Mouse (Mus musculus): ENCODE data around the gene Plxna4. TPM values are rescaled to one million over a fixed set of nuclear protein-coding genes. Genes with fewer than 3 reads are reported as not detected.

Gene Plxna4
- total RNA-seq, 2 experiments from 2014 or later, result 103 to 108 TPM

DNA sequence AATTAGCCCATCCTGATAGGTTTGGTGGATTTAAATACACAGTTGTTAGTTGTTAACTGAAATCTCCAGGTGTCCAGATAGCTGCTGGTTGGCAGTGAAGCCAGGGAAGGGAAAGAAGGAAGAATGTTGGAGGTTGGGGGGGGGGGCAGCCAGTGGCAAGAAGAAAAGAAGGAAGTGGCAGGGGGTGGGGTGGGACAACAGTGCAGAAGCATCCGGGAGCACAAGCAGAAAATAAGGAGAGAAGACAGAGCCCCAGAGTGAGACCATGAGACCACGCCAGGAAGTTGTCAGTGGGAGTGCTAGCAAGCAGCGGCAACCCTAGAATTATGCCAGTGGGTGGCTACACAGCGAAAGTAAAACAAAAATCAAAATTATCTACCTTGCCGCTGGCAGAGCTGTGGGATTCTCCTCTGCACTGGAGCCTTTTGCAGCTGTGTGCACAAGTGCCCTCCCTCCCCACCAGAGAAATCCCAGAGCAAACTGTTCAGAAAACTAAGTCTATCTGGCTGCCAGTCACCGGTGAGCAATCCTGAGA, 404.3 kb downstream of the Plxna4 start:
- no peak for DNase-seq (ENCODE audit: low spot score in 2 of 2)

DNA sequence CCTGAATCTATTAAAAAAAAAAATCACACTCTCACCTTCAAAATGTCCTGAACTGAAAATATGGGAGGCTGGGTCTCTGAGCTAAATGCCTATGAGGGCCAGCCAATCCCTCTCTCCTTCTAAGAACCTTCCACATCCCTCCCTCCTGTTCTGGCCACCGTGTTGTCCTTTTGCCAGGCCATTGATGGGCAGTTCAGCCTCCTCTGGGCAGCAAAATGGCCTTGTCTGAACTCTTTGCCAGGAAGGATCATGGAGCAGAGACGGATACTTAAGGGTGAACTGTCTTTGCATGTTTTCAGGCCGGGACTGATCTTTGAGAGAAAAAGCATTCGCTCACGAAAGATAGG, 408.0 kb downstream of the Plxna4 start:
- no peak for DNase-seq (ENCODE audit: low spot score in 2 of 2)

DNA sequence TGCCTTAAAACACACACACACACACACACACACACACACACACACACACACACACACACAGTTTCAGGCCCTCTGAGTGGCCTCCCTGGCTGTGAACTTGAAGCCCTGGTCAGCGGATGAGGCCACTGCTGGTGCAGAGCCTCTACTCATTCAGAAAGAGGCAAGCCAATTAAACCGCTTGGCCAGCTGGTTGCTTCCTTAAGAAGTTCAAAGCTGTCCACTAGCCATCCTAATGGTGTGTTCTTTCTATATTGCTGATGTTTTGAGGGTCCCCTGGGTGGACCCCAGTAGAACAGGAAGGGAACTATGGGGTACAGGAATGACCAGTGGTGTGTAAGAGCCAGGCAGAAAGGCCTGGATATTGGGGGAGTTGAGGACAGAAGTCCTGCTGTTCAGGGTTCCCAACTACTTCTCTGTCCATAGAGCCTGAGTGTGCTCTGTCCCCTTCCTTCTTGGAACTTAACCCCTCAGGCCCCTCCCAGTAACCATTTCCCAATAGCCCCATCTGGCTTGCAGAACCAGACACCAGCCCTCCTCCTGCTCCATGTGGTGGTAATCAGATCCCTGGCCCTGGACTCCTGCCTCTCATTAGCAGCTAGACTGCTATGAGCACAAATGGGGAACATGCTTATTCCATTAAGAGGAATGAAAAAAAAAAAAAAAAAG, 408.5 kb downstream of the Plxna4 start:
- DNase-seq (ENCODE audit: low spot score in 2 of 2), result no peak

DNA sequence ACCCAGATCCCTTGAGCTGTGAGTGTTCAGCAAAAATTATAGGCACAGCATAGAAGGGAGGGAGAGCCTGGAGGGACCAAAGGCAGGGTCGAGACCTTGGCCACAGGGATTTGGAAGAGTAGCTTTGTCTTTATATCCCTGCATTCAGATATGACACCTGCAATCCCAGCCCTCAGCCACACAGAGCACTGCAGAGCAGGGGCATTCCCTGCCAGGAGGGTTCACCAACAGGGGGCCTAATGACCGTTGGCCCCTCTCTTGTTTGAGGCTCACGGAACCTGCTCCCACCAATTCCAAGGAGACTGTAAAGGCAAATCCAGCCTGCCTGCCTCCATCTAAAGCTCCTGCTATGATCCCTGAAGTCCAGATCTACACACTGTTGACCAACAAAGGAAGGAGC, 410.1 kb downstream of the Plxna4 start:
- no peak for DNase-seq (ENCODE audit: low spot score in 2 of 2)

DNA sequence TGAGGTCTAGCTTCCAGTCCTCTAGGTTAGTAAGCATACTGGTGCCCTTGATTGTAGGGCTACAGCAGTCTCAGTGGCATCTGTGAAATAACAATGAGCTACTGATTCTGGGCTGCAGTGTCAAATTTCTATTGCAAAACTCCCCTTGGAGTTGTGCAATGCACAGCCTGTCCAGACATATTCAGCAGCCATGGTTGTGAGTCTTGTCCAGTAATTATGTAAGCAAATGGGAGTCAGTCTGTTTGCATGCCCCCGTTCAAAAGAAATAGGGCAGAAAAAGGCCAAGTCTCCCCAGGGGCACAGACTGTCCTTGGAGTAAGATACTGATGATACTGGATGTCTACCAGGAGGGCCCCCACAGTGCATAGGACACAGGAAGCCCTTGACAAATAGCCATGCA, 420.3 kb downstream of the Plxna4 start:
- DNase-seq (ENCODE audit: low spot score in 2 of 2), result no peak

DNA sequence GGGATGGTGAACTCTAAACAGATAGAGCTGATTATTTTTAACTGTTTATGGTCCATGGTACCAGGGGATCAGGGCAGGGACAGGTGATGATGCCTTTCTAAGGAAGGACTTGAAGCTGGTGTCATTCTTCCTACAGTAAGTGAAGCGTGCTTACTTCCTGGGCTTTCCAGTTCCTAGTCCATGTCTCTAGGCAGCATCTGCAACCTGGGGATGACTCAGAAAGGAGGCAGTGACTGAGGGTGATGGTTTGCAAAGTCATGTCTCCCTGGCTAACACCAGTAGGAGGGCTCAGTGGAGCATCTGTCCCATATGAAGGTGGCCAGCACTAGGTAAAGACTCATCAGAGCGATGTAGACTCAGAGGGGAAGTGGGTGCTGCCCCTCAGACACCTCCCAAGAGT, 427.6 kb downstream of the Plxna4 start:
- DNase-seq (ENCODE audit: low spot score in 2 of 2), result no peak

DNA sequence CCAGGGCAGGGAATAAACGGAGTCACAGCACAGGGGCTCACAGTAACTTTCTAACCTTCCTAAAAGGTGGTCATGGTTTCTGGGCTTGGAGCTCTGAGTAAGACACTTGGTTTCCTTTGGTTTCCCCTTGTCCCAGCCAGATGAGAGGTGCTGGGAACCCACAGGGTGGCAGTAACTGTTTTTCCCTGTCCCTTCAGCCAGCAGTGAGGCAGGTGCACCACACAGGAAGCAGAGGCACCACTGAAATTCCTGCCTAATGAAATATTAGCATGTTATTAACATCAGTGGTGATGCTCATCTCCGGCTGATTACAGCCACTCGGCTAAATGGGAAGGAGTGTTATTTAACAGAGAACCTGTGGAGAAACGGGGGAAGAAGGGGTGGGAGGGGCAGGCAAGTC, 428.1 kb downstream of the Plxna4 start:
- DNase-seq (ENCODE audit: low spot score in 2 of 2), result no peak

DNA sequence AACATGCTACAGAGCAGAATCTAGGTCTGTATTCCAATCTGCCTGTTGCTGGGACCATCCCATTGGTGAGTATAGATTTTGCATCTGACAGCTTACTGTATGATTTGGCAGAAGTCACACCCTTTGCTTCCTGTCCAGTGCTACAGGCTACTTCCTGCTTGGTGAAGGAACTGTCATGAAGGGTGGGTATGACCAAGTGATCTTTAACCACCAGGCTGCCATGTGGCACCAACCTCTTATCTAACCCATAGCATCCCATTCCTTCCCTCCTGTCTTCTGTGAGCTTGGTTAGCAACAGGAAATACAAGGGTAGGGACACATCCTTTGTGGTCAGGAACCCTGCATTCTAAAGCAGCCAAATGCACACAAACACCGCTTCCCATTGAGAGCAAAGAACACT, 429.6 kb downstream of the Plxna4 start:
- DNase-seq (ENCODE audit: low spot score in 2 of 2), result no peak

DNA sequence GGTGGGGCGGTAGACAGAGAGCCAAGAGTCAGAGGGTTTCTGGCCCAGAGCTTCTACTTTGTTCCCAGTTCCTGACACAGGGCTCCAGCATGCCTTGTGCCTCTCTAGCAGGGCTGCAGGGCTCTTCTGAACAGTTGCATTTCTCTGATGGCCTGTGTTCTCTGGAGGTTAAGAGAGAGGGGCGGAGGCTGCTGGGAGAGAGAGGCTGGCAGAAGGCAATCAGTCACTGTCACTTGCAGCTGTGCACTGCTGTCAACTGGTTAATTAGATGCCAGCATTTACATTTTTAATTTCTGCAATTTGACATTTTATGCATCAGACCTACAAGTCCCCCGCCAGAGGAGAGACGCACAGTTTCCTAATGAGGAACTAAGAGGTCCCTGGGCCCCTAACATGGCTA, 434.8 kb downstream of the Plxna4 start:
- DNase-seq (ENCODE audit: low spot score in 2 of 2), result peak; percentile 2 to 8

DNA sequence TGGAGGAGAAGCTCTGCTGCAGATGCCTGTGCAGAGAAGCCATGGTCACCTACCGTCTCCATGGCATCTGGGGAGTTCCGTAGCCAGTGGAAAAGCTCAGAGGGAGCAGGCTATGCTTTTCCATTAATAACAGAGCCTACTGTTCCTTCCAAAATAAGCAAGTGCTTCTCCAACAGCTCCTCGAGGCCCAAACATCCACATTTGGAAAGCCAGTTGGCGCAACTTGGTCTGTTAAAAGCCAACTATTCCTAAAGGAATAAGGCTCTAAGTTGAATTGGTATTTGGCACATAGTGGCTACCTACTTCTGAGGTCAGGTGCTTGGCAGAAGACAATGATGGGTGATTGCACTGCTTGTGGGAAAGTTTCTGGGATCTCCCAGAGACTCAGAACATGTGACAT, 437.2 kb downstream of the Plxna4 start:
- DNase-seq (ENCODE audit: low spot score in 2 of 2), result peak in 1 of 2 experiments; percentile 2

DNA sequence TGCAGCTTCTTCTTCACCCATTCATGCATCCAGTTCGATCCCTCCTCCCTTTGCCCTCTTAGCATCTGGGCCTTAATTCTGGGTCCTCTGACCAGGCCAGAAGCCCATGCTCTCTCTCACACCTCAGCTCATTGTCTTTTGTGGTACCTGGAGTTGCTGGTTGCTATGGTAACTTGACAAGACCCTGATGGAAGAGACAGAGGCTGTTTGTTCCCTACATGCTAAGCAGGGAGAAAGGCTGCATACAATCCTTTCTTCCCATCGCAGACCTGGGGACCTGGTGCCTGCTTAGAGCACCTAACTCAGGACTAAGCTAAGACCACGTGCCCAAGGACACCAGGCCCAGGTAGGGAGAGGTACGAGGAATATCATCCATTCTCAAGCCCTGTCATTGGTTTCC, 443.2 kb downstream of the Plxna4 start:
- no peak for DNase-seq (ENCODE audit: low spot score in 2 of 2)

DNA sequence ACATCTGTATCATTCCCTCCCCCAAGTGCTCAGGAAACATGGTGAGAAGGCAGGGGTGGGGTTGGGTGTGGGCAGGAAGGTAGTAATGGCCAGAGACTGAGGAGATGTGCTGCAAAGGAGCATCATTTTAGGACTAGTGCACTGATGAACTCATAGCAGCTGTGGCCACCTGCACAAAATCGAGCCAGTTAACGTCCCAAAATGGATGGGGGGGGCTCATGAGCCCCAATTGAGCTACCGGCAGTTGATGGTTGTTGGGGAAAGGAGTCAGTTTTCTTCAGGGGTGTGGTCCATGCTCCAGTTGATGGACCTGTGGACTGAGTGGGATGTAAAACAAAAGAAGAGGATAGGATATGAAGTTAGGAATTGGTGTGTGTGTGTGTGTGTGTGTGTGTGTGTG, 448.5 kb downstream of the Plxna4 start:
- no peak for DNase-seq (ENCODE audit: low spot score in 2 of 2)

DNA sequence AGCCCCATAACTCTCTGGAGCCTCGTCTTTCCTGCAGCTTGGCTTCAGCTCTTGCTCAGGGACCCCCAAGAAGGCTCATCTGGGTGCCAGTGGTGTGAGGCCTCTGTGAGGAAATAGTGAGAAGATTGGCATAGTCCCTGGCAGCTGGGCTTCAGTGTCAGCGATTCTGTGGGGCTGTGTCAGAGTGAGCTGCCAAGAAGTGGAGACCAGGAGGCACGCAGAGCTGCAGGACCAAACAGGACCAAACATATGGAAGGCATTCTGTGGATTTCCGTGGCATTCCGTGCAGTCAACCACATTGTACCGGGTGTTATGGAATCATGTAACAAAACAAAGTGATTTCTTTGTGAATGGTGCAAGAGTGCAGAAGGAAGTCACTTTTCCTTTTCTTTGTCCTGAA, 461.1 kb downstream of the Plxna4 start:
- DNase-seq (ENCODE audit: low spot score in 2 of 2), result no peak

DNA sequence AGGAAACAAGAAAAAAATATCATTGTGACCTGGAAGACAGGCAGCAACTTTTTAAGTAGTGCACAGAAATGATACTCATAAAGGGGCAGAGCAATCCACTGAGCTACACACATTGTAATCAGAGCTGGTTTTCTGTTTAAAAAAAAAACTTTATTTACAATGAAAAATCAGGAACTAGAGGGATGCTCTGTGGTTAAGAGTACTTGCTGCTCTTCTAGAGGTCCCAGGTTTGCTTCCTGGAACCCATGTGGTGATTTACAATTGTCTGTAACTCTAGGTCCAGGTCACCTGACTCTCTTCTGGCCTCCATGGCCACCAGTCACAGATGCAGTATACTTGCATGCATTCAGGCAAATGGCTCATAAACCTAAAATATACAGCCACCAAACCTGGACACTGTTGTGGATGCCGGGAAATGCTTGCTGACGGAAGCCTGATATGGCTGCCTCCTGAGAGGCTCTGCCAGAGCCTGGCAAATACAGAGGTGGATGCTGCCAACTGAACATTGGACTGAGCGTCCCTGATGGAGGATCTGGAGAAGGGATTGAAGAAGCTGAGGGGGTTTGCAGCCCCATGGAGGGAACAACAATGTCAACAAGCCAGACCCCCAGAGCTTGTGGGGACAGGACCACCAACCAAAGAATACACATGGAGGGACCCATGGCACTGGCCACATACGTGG, 465.3 kb downstream of the Plxna4 start:
- DNase-seq (ENCODE audit: low spot score in 2 of 2), result no peak

DNA sequence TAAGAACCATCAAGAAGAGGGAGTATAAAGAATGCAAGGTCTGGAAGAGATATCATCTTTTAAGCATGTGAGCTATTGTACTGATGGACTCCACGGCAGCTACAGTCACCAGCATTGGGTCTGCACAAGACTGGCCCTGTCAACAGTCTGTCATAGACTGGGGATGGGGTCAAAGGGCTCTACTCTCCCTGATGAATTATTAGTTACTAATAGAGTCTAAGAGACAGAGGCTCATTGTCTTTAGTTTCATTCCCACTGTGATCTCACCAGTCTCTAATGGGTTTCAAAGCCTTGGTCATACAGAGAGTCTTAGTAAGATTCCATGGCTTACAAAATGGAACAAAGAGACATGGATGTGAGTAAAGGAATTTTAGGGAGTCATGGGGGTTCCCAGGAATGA, 467.1 kb downstream of the Plxna4 start:
- no peak for DNase-seq (ENCODE audit: low spot score in 2 of 2)

DNA sequence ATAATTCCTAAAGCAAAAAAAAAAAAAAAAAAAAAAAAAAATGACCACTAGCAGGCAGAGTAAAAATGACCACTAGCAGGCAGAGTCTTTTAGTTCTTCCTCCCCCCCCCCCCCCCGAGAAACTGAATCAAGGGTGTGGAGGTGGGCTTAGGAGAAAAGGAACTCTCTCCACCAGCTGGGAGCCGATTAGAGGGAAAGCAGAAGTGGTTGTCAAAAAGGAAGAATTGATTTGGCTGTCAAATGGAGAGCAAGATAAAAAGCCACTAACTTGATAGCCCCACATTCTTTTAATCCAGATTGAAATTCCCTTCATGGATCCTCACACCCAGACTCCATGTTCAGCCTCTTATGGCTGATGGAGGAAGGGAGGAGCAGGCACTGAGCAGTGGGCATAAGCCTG, 478.8 kb downstream of the Plxna4 start:
- DNase-seq (ENCODE audit: low spot score in 2 of 2), result no peak

DNA sequence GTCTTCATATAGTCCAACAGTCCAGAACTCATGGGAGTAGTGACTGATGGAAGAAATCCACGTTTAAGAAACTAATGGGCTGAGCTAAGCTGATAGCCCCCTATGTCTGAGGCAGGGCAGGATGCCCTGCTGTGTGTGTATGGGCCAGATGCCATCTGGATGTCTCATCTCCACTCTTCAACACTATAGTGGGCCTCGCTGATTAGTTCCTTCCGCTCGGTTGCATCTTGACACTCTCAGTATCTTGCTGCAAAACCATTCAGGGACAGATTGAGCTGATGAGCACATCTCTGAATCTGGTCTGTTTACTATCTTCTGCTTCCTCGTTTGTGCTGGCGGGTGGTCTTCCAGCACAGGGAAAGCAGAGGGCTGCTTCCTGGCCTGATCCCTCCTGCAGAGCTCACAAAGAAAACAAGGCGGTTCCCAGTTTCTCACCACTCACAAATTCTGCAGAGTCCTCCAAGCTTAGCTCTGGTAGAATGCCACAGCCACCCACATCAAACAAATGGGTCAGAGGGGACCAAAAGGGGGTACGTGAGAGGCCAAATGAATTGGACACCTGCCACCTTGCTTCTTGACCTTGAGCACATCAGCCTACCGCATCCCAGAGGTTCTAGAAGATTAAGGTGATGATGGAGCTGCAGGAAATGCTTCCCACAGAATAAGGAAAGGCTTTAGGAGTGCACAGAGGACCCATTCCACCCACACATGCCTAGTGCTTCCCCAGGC, 482.3 kb downstream of the Plxna4 start:
- DNase-seq (ENCODE audit: low spot score in 2 of 2), result no peak

All from layer of hippocampus, postnatal 10 days (tissue).